Mouse (Mus musculus) layer of hippocampus, postnatal 25 days (tissue): ENCODE data around the gene Nfatc2ip. TPM values are rescaled to one million over a fixed set of nuclear protein-coding genes. Genes with fewer than 3 reads are reported as not detected.

Source experiments
- DNase-seq, 2 experiments: peaks; one replicate each; pipeline ENCODE4 v3.0.0; 2022; ENCODE audit warnings: mixed read lengths in 2 of 2, low spot score in 1 of 2; ENCODE audit errors: extremely low spot score in 1 of 2
- total RNA-seq, 2 experiments: library from RNA; stranded (reverse); gene quantifications; 2 replicates each; pipeline ENCODE4 v1.2.3; 2021

Nfatc2ip gene
- total RNA-seq, 2 experiments from 2014 or later = 5.8 to 8.4 TPM

DNA sequence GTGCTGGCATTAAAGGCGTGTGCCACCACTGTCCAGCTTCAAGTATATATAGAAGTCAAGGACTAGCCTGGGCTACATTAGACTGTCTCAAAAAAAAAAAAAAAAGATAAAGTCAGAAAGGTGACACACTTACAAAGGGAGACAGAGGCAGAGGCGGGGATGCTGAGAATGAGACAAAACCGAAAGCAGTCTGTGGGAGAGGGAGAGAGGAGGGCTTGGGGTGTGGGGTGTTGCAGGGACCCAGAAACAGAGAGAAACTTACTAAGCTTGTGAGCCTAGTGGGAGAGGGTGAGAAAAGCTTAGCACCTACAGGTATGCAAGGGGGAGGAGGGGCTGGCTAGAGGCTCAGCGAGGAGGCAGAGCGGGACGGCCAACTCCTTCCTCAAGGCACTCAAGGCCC lies 38.7 kb downstream of the Nfatc2ip start:
- DNase-seq = no peak

DNA sequence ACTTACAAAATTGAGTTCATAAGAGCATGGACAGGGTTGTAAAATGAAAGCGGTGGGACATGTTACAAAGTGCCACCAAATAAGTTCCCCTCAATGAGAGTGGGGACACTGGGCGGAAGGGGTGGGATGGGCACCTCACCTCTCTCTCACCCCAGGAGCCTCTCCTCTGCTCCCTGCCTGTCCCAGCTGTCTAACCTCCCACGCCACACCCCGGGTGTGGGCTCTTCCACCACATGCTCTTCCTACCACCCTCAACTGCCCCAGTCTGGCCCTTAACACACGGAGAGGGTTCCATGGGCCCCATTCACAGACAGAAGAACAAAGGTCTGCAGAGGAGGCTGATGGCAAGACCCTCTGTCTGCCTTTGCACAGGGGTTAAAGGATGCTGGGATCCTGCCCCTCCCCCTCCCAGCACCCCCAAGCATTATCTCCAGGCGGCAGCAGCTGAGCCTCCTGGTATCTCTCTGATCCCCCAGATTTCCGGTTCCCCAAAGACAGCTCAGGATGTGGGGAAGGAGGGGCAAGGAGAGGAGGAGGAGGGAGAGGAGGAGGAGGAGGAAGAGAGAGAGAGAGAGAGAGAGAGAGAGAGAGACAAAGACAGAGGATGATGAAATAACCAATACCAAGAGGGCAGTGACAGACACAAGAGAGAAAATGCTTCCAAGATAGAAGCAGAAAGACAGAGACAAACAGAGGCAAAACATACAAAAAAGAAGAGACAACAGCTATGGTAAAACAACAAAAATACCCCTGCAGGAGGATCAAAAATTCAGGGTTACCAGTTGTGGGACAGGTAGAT lies 39.5 kb downstream of the Nfatc2ip start:
- DNase-seq = no peak

DNA sequence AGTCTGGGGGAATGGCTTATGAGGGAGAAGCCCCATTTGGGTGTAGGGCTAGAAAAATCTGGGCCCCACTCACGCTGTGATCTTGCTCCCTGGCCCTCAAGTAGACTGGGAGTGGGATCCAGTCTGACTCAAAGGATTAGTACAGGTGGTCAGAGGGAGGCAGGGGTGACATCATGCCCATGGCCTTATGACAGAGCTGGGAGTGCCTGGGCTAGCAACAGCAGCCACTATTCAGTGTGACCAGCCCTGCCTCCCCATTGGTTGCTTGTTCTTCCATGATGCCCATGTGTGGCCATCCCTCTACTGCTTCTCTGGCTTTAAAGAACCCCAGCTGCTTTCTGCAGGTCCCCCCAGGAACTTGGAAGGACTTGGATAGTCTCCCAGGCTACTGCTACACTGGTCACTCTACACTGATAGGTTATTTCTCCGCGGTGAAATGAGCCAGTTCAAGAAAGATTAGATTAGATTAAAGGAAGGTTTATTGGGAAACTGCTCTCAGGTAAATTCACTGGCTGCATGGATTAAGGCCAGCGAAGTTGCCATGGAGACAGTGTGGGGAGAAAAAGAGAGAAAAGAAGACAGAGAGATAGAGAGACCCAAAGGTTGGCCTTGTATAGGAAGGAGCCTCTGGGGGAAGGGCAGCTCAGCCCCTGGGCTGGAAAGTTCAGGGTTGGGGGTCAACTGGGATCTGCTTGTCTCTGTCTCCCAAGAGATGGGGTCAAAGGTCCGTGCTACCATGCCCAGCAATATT lies 40.5 kb downstream of the Nfatc2ip start:
- DNase-seq = peak in 1 of 2 experiments; percentile 36

DNA sequence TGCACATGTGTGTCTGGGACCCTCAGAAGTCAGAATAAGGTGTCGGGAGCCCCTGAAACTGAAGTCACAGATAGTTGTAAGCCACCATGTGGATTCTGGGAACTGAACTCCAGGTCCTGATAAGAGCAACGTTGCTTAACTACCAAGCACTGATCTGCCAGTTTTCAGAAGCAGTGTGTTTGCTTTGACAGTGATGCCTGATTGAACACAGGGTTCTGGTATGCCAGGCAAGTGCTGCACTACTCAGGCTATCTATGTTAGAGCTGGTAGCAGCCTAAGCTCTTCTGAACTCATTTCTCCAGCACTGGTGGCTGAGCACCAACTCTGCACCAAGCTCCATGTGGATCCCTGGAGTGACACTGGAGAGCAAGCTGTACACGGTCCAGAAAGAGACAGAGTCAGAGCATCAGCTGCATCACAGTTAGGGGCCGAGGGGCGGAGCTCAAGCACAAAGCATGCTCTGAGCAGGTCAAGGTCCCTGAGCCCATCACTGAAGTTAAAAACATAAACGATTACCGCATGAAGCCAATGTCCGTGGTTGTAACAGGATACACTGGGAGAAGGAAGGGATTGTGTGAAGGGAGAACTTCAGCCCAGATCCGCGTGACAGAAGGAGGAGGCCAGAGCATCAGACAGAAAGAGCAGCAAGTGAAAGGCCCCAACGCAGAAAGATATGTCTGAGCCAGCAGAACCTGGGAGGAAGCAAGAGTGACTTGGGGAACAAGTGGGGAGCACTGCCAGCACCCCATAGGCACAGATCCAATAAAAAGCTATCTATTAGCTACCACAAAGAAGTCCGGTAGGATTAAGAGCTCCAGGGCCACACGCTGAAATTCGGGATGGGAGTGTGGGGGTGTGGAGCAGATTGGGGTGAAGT lies 41.6 kb downstream of the Nfatc2ip start:
- no peak for DNase-seq

DNA sequence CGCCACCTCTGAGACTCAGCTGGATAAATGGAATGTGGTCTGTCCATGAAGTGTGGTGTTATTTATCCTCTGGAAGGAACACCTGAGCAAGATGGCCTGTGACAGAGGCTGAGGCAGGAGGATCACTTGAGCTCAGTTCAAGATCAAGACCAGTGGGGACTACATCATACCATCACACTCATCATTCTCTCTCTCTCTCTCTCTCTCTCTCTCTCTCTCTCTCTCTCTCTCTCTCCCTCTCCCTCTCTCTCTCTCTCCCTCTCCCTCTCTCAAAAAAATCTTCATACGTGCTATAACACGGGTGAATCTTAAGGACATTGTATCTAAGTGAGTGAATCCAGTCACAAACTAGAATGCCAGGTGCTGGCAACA lies 42.6 kb downstream of the Nfatc2ip start:
- no peak for DNase-seq

DNA sequence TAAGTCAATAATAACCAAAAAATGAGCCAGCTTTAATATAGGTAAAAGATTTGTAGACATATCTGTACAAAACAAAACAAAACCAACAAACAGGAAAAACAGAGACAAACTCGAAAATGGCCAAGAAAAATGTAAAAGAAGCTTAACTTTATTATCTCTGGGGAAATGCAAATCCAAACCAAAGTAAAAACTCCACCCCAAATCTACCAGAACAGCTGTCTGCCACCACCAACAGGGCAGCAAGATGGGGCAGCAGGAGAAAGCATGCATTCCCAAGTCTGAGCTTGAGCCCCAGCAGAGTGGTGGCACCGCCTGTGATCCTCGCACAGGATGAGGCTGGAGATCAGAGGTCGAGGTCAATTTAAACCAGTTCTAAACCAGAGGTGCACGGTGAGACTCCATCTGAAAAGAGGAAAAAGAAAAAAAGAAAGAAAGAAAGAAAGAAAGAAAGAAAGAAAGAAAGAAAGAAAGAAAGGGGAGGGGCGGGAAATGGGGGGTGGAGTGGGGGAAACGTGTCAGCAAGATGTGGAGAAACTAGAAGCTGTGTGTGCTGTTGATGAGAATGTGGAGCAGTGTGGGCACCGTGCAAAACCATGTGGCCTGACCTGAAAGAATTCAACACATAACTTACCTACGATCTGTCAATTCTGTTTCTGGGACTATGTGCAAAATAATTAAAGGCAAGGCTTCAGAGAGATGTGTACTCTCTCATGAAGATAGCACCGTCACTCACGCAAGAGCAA lies 43.1 kb downstream of the Nfatc2ip start:
- DNase-seq = no peak

DNA sequence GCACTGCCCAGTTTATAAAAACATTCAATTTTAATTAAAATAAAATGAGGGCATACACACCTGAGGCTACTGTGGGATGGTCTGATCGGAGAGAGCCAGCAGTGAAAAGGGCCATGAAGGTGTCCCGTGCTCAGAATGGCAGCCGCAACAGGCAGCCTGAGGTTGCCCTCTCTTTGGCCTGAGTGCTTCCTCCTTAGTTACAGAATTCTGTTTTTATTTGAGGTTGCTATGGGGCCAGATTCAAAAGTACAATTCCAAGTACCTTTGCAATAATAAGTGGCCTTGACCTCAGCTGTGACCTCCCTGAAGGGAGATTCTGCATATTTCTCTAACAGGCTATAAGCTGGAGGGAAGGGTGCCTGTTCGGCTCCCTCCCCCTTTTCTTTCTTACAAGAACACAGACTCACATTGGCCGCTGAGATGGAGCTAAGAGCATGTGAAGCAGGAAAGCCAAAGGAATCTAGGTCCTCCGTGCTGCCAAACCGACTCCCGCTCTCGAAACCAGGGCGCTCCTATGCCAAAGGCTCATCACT lies 45.1 kb downstream of the Nfatc2ip start:
- DNase-seq = no peak

DNA sequence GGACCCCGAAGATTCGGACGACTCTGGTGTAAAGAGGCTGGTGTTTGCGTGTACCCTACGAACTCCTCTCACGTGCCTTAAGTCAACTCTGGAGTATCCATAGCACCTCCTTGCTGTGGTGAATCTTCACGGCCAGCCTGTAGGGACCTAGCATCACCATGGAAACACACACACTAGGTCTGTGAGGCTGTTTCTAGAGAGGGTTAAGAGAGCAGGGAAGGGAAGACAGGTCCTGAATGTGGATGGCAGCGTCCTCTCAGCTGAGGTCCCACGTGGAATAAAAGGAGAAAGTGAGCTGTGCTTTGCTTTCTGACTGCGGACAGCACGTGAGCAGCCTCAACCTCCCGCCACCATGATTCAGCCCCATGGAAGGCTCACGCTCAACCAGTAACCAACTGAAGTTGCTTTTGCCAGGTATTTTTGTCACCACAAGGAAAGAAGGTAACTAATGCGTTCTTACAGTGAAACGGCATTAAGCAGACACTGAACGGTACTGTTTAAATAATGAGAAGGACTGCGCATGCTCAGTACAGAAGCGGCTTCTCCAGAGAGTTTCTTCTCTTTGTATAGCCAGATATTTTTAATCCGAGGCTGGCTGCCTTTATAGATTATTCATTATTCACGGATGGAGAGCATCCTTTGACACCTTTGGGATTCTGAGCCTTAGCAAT lies 45.7 kb downstream of the Nfatc2ip start:
- DNase-seq = no peak

DNA sequence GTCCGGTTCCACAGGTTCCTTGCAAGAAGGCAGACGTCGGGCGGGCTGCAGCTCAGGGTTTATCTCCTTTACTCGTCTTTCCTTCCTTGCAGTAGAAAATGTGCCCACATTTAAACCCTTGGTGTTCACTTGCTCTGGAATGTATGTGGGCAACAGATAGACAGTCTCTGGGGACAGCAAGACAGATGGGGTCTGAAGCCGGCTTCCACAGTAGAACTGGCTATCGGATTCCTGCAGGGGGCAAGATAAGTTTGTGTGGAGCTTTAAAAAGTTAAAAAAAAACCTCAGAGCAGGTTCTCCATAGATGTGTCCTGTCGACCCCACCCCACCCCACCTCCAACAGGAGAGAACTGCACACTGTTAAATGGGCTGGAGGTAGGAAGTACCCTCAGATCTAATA lies 48.2 kb downstream of the Nfatc2ip start:
- DNase-seq = no peak

DNA sequence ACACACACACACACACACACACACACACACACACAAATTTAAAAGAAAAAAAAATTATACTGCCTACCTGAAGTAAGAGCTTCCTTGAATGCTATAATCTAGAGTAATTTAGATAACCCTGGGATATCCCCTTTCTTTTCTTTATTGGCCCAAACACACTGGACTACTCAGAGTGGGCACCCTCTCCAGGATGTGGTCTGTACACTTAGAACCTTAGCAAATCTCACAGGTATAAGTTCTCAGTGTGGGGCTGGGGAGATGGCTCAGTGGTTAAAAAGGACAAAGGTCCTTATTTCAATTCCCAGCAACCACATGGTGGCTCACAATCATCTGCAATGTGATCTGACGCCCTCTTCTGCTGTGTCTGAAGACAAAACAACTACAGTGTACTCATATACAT lies 49.4 kb downstream of the Nfatc2ip start:
- DNase-seq = no peak

DNA sequence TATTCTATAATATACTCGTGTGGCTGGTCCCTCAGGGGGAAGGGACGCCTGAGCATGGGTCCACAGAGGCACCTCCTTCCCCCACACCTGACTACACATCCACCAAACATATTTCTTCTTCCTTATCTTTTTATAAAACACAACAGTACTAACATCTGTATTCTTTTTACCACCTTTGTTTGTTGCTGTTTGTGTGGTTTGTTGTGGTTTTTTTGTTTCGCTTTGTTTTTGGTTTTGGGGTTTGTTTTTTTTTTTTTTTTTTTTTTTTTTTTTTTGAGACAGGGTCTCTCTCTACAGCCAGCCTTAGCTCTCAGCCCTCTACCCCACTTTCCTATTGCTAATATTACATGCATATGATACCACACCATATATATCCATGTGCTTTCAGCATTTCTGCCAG lies 50.6 kb downstream of the Nfatc2ip start:
- DNase-seq = no peak

DNA sequence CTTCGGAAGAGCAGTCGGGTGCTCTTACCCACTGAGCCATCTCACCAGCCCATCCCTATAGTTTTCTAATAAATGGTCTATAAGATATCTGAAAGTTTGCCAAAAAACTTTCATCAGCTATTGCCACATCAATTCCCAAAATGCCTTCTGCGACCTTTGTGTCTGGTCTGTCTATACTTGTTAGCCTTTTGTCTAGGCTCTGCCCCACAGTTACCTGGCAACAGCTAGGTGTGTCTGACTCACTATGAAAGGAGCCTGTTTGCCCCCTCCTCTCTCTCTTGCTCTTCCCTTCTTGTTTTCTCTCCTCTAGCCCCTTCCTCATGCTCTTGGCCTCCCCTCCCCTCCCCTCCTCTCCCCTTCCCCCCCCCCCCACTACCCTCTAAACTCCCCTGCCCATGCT lies 51.0 kb downstream of the Nfatc2ip start:
- no peak for DNase-seq

DNA sequence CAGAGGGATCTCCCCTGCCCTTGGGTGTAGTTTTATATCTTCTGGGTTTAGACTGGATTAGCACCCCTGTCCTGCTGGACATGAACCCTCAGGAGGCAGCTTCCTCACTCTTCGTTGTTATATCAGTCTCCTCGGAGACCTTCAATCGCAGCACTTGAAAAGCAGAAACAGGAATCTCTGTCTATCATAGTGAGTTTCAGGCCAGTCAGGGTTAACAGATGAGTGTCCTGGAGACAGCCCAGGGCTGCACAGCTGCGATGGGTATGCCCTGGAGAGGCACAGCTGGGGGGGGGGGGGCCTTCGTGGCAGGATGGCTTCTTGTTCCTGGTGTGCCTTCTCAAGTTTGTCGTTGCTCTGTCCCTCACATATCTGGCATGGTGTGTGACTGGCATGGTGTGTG lies 55.6 kb downstream of the Nfatc2ip start:
- no peak for DNase-seq

DNA sequence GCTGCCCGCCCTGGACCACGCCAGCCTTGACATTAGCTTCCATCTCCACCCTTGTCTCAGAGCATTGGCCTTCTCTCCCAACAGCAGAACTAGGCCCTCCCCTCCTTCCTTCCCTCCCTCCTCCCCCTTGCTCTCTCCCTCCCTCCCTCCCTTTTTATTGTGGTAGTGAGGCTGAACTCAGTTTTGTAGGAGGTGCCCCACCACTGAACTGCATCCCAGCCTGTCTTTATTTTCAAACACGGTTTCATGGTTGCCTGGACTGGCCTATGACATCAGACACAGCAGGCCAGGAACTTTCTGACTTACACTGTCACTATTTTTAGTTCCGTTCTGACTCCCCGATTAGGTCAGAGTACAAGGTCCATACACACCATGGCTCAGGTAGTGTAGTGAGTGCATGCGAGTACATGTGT lies 56.3 kb downstream of the Nfatc2ip start:
- DNase-seq = no peak

DNA sequence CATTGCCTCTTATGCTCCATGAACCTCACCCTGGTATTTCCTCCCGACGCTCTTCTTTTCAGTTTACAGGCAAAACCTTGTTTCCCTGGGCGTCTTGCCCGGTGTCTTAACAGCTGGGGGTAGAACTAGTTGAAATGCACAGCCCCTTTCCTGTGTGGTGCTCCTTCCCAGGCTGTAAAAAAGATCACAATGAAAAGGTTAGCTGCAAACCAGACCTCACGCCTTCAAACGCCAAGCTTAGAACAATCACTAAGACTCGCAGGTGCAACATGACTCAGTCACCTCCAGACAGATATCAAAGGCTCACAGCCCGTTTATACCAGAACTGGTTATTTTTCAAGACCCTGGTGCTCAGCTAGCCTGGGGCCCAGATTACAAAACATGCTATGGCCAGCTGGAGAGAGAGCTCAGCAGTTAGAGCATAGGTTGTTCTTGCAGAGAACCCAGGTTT lies 57.0 kb downstream of the Nfatc2ip start:
- no peak for DNase-seq

DNA sequence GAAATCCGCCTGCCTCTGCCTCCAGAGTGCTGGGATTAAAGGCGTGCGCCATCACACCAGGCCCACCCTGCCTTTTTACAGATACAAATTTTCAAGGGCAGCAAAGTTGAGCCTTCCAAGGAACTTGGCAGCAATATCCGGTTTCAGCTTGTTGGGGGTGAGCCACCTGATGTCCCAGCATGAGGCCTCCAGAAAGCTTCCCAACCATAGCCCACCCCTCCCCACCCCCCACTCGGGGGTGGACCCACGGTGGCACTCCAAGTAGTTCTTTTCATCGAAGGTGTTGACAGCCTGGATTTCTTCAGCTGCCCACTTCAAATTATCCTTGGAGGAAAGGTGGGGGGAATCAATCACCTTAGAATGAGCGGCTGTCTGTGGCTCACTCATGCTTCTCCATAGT lies 57.6 kb downstream of the Nfatc2ip start:
- no peak for DNase-seq

DNA sequence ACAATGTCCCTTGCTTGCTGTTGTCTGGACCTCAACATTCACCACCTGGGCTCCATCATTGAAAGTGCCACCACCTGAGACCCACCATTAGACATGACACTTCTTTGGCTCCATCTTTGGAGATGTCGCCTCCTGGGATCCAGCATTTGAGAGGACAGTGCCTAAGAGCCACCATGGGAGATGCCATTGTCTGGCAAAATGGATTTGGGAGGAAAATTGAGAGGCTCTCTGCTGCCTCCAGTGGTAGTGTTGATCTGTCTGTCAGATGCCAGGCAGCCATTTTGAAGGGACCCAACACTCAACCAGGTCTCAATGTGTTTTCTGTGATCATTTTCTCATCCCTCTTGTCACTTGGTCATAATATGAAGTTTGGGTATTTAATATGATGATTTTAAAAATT lies 61.0 kb downstream of the Nfatc2ip start:
- no peak for DNase-seq
